Mouse (Mus musculus): ENCODE data around the gene F11r. TPM values are rescaled to one million over a fixed set of nuclear protein-coding genes. Genes with fewer than 3 reads are reported as not detected.

F11r gene
- polyA plus RNA-seq, 1 experiment from 2014 or later: 14.0 TPM

DNA sequence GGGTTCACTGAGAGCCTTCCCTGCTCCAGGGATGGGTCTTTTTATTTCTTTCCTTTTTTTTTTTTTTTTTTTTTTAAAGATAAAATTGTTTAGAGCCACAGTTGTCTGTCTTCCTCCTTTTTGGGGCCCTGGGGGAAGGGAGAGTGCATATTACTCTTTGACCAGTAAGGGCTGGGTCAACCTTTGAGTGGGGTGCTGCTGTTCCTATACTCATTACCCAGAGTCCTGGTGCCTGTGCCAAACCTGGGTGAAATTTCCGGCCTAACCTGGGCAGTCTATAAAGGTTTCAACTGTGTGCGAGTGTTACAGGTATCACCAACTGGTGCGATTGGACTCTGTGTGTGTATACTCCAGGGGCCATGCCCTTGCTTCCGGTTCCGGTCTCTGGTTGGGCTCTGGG, 18.7 kb upstream of the F11r start, which contains the start of gene Tstd1:
Gene Tstd1 (plus strand): TSS at position 213 of the 400 bp plus-strand sequence.
- Histone ChIP-seq H3K4me1 (peaks cover 16% of the 10 kb centered on the region), H3K27ac (replicated peaks) (0 out of 2 replicates have a peak within 1 kb of the TSS, but pooled peaks have one; percentile 34), H3K36me3 (peaks cover 77% of the 10 kb centered on the region), H3K4me3 (no peak within 1 kb of the TSS), H3K9me3 (replicated peaks) (no peaks in the 10 kb centered on the region), H3K27me3 (ENCODE audit: low read depth, poor library complexity, severe bottlenecking) (no peaks in the 10 kb centered on the region)
- WGBS: 88% methylated on average over 5 of the region's 5 CpGs
- no peak for DNase-seq (ENCODE audit: low spot score)

DNA sequence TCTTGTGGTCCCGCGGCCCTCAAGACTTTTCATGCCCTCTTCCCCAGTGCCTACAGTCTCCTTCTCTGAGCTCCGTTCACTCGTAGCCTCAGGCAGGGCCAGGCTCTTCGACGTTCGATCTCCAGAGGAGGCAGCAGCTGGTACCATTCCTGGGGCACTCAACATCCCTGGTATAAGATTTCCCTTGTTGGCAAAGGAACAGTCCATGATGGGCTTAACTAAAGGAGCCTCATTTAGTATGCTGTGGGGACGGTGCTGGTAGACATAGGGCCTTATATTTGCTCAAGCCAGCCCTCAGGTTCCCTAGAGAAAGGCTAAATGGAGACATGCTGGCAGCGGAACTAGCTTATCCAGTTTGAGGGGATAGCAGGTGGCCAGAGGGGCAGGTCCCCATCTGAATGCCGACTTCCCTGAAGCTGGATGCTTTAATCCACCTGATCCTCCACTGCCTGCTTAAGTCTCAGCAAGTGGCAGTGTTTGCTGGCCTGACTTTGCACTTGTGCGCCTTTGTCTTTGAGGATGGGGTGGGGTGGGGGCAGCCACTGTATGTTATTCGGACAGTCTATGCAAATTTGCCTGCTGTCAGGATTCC, 17.9 kb upstream of the F11r start:
- Histone ChIP-seq H3K27ac (replicated peaks) (0 out of 2 replicates have a peak overlapping the region, but pooled peaks have one; percentile 34), H3K9me3 (replicated peaks) (no peaks in the 10 kb centered on the region), H3K27me3 (ENCODE audit: low read depth, poor library complexity, severe bottlenecking) (no peaks in the 10 kb centered on the region), H3K4me3 (no peak overlapping the region), H3K36me3 (peaks cover 69% of the 10 kb centered on the region), H3K4me1 (peaks cover 9% of the 10 kb centered on the region)
- DNase-seq (ENCODE audit: low spot score): no peak
- WGBS: 65% methylated on average over 12 of the region's 12 CpGs

DNA sequence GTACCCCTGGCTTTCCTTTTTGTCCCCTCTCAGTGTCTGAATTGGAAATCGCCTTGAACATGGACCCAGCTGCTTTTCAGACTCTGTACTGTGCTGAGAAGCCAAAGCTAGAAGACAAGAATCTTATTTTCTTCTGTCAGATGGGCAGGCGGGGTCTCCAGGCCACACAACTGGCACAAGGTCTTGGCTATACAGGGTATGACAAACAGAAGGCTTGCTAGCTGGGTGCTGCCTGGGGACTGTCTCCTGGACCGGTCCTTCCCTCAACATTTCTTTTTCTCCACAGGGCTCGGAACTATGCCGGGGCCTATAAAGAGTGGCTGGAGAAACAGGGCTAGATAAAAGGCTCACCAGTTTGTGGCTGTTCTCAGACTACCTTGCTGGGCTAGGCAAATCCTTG, 17.4 kb upstream of the F11r start:
- H3K27me3 ChIP-seq (ENCODE audit: low read depth, poor library complexity, severe bottlenecking): no peaks in the 10 kb centered on the region
- no peak overlapping the region for H3K4me3 ChIP-seq
- peaks cover 64% of the 10 kb centered on the region for H3K36me3 ChIP-seq
- 0 out of 2 replicates have a peak overlapping the region, but pooled peaks have one; percentile 34 for H3K27ac ChIP-seq (replicated peaks)
- 73% methylated on average over 5 of the region's 5 CpGs for WGBS
- H3K9me3 ChIP-seq (replicated peaks): no peaks in the 10 kb centered on the region
- H3K4me1 ChIP-seq: peaks cover 9% of the 10 kb centered on the region
- DNase-seq (ENCODE audit: low spot score): no peak

DNA sequence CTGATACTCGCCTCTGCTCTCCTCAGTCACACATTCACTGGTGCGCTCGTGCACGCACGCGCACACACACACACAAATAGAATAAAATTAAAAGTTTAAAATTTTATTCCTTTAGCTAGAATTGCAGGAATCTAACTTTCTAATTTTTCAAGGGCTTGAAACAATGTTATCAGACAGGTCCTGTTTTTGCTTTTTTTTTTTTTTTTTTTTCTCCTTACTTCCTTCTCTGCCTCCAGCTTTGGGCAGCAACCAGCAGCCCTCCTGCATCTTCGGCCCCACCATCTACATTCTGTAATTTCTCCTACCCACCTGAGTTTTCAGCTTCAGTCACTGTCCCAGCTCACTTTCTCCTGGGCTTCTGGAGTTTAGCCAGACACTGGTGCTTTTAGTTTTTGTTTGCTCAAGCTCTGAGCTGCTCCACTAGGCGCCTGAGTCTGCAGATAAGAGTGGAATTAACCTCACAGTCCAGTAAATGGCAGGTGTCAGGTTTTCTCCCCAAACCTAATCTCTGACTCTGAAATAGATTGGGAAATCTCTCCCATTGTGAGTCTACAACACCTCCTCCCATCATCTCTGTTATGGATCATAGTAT, 14.7 kb upstream of the F11r start:
- Histone ChIP-seq H3K36me3 (peaks cover 37% of the 10 kb centered on the region), H3K9me3 (replicated peaks) (no peaks in the 10 kb centered on the region), H3K4me3 (no peak overlapping the region), H3K27me3 (ENCODE audit: low read depth, poor library complexity, severe bottlenecking) (no peaks in the 10 kb centered on the region), H3K27ac (replicated peaks) (no peak overlapping the region), H3K4me1 (peaks cover 9% of the 10 kb centered on the region)
- no peak for DNase-seq (ENCODE audit: low spot score)
- WGBS: 86% methylated on average over 8 of the region's 8 CpGs

DNA sequence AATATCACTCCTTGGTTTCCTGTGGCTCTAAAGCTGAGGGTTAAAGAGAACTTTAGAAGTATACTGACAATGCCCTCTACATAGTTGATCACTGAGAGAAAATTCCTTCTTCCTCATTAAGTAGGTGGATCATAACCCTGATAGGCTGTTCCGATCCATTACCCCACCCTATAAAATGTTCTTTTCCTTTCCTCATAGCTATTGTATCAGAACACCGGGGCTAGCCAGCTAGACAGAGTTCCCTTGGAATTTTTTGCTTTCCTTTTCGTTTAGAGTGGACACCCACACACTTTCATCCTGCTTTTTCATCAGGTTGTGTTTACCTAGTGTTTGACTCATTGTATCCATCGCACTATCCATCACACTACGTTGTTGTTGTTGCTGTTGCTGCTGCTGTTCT, 12.7 kb upstream of the F11r start:
- Histone ChIP-seq H3K9me3 (replicated peaks) (no peaks in the 10 kb centered on the region), H3K4me3 (no peak overlapping the region), H3K4me1 (peaks cover under 1% of the 10 kb centered on the region; the same call in 1 of the 2 replicates), H3K27ac (replicated peaks) (no peak overlapping the region), H3K27me3 (ENCODE audit: low read depth, poor library complexity, severe bottlenecking) (no peaks in the 10 kb centered on the region), H3K36me3 (peaks cover 17% of the 10 kb centered on the region)
- DNase-seq (ENCODE audit: low spot score): no peak
- 81% methylated on average over 5 of the region's 5 CpGs for WGBS

DNA sequence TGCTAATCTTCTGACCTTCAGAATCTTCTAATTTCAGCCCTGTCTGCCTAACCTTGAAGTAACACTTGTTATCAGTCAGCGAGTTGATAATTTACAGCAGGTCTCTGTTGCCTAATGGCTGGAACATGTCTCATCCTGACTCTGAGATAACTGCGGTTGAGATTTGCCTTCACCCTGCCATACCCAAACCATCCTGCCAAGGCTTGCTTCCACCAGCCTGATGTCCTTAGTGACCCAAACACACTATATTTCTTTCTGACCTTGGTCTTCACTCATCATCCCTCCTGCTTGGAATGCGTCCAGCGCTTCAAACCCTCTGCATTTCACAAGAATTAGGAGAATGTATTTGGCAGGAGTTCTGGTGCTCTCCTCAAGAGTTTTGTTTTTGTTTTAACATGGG, 12.2 kb upstream of the F11r start:
- Histone ChIP-seq H3K36me3 (peaks cover 12% of the 10 kb centered on the region), H3K9me3 (replicated peaks) (no peaks in the 10 kb centered on the region), H3K27ac (replicated peaks) (no peak overlapping the region), H3K4me3 (no peak overlapping the region), H3K27me3 (ENCODE audit: low read depth, poor library complexity, severe bottlenecking) (no peaks in the 10 kb centered on the region), H3K4me1 (no peaks in the 10 kb centered on the region)
- WGBS: 81% methylated on average over 4 of the region's 4 CpGs
- DNase-seq (ENCODE audit: low spot score): no peak

DNA sequence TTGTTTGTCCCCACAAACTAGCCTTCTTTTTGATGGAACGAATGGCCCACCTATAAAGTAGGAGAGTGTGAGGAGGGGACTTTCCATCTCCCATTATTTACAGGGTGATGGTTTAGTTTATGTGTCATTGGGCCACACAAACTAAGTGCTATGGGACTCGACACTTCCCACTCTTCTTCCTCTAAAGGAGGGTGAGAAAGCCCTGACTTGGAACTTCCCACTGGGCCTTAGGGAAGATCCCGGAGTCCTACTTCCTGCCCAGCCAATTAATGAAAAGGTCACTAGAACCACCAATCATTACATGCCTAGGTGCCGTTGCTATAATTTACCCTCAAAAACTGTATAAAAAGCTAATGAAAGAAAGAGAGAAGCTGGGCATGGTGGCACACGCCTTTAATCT, 5.2 kb upstream of the F11r start:
- Histone ChIP-seq H3K27ac (replicated peaks) (no peak overlapping the region), H3K4me3 (no peak overlapping the region), H3K9me3 (replicated peaks) (no peaks in the 10 kb centered on the region), H3K27me3 (ENCODE audit: low read depth, poor library complexity, severe bottlenecking) (peaks cover 19% of the 10 kb centered on the region), H3K4me1 (peaks cover 1% of the 10 kb centered on the region; the same call in 1 of the 2 replicates), H3K36me3 (no peaks in the 10 kb centered on the region)
- no peak for DNase-seq (ENCODE audit: low spot score)
- WGBS: 90% methylated on average over 5 of the region's 5 CpGs

DNA sequence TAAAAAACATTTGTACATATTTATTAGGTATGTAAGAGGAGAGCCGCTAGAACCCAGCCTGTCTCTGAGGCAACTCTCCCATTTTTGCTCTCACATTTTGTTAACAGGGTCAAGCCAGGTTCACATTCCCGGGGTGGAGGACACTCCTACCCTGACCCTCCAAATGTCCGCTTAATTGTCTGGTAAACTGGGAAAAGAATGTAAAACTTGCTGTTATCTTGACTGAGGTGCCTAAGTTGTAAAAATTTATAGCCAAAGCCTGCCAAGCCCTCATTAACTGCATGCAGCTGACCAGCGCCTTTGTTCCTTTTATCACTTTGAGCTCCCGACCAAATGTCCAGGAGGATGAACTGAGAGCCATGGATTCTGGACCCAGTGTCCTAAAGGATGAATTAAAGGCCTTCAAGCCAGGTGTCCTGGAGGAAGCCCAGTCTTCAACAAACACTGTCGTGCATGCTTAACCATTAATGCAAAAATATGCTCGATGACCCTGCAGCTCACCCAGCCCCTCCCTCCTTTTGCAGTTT, 2.0 kb upstream of the F11r start:
- Histone ChIP-seq H3K36me3 (no peaks in the 10 kb centered on the region), H3K9me3 (replicated peaks) (no peaks in the 10 kb centered on the region), H3K4me3 (no peak overlapping the region), H3K27ac (replicated peaks) (no peak overlapping the region), H3K27me3 (ENCODE audit: low read depth, poor library complexity, severe bottlenecking) (peaks cover 51% of the 10 kb centered on the region), H3K4me1 (peaks cover 22% of the 10 kb centered on the region)
- DNase-seq (ENCODE audit: low spot score): no peak
- 71% methylated on average over 7 of the region's 7 CpGs for WGBS

DNA sequence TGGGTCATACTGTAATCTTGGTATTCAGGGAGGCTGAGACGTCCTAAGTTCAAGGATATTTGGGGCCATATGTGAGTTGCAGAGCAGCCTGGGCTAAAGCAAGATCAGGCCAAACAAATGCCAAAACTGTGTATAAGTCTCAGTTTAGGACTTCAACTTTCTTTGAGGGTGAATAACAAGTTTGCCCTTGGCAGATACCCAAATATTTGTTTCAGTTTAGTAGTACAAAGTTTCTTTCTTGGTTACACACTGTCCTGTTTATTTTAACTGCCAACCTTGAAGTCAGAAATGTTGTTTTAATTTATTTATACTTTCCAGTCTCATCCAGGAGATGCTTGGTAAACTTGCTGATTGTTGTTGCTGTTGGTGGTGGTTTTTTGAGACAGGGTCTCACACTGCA, 1.4 kb upstream of the F11r start:
- peaks cover 56% of the 10 kb centered on the region for H3K27me3 ChIP-seq (ENCODE audit: low read depth, poor library complexity, severe bottlenecking)
- WGBS: 76% methylated on average over 1 of the region's 1 CpGs
- H3K9me3 ChIP-seq (replicated peaks): no peaks in the 10 kb centered on the region
- no peak for DNase-seq (ENCODE audit: low spot score)
- H3K4me3 ChIP-seq: no peak overlapping the region
- H3K27ac ChIP-seq (replicated peaks): no peak overlapping the region
- H3K4me1 ChIP-seq: peaks cover 22% of the 10 kb centered on the region
- H3K36me3 ChIP-seq: no peaks in the 10 kb centered on the region

DNA sequence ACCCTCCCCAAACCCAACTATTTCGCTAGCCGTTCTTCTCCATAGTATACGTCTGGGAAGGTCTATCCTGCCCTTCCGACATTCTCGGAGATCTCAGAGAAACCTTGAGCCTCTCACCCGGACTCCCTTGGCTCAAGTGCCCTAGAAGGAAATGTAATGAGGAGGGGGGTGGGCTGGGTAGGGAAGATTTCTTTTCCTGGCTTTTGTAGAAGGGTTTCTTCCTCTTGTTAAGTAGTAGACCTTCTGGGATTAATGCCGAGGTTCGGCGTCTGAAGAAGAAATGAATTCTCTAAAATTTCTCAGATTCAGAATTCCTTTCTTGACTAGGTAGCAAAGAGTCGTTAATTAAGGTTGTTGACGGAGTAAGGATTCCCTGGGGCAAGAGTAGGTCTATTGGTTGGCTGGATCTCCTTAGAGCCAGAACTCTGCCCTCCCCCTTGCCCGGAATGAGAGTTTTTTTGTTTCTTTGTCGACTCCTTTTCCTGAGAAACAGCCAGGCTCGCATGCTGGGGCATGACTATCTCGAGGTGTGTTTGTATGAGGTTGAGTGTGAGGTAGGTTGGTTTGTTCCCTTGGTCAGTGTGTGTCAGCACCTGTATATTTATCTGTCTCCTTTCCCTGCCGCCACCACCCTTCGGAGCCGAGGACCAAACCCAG, 807 bp downstream of the F11r start:
- no peaks in the 10 kb centered on the region for H3K36me3 ChIP-seq
- H3K4me1 ChIP-seq: peaks cover 22% of the 10 kb centered on the region
- DNase-seq (ENCODE audit: low spot score): no peak
- peak overlapping the region; percentile 55 for H3K4me3 ChIP-seq
- 0 out of 2 replicates have a peak overlapping the region, but pooled peaks have one; percentile 9 for H3K27ac ChIP-seq (replicated peaks)
- H3K9me3 ChIP-seq (replicated peaks): no peaks in the 10 kb centered on the region
- H3K27me3 ChIP-seq (ENCODE audit: low read depth, poor library complexity, severe bottlenecking): peaks cover 64% of the 10 kb centered on the region
- WGBS: 7% methylated on average over 18 of the region's 18 CpGs

DNA sequence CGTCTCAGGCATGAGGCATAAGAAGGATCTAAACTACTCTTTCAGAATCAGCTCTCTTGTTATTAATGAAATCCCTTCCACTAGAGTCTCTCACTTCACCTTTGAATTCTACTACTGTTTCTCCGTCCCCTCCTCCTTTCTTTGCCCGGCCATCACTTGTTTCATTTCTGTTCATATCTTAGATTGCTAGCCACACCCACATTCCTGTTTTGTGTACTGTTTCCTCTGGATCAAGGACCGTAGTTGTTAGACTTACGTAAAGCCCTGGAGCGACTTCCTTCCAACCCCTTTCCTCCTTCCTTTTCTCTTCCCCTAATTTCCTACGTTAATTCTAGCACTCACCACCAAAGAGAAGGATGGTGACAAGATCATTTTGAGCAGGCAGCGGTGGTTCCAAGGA, 1.7 kb downstream of the F11r start:
- Histone ChIP-seq H3K4me3 (0 out of 2 replicates have a peak overlapping the region, but pooled peaks have one; percentile 55), H3K27ac (replicated peaks) (no peak overlapping the region), H3K27me3 (ENCODE audit: low read depth, poor library complexity, severe bottlenecking) (peaks cover 64% of the 10 kb centered on the region), H3K9me3 (replicated peaks) (peaks cover 7% of the 10 kb centered on the region; the same call in 1 of the 2 replicates), H3K4me1 (peaks cover 22% of the 10 kb centered on the region), H3K36me3 (no peaks in the 10 kb centered on the region)
- 56% methylated on average over 8 of the region's 8 CpGs for WGBS
- no peak for DNase-seq (ENCODE audit: low spot score)

DNA sequence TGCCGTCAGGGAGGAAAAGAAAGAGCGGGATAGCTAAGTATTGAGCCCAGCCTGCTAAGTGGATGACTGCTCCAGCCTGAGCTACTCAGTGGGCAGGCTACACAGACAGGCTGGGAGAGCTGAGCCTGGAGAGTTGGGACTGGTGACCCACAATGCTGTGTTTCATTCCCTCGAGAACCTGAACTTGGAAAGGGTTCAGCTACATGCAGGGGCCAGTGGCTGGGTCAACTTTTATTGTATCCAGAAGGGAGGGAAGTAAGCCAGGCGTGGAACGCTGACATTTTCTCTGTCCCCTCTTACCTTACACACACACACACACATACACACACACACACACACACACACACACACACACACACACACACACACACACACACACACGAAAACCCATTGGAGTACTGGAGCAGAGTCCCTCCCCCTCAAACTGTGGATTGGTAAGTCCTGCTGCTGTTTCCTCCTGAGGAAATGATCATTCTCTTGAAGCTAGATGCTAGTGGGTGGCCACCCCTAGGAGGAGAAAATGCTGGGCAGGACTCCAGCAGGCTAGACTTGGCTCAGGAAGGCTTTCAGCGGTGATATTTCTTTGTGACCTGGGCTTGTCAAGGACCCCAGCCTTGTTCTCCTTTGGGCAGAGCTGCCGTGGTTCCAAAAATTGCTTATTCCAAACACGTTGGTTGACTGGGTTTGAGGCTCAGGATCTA, 2.8 kb downstream of the F11r start:
- Histone ChIP-seq H3K27ac (replicated peaks) (no peak overlapping the region), H3K4me1 (peaks cover 22% of the 10 kb centered on the region), H3K36me3 (no peaks in the 10 kb centered on the region), H3K27me3 (ENCODE audit: low read depth, poor library complexity, severe bottlenecking) (peaks cover 64% of the 10 kb centered on the region), H3K4me3 (no peak overlapping the region), H3K9me3 (replicated peaks) (peaks cover 7% of the 10 kb centered on the region; the same call in 1 of the 2 replicates)
- DNase-seq (ENCODE audit: low spot score): no peak
- WGBS: 66% methylated on average over 8 of the region's 9 CpGs
